Mouse (Mus musculus): ENCODE results near the gene Rxrb. TPM values are rescaled to one million over a fixed set of nuclear protein-coding genes. Genes with fewer than 3 reads are reported as not detected.

Rxrb gene
- polyA plus RNA-seq, 1 experiment from 2014 or later, result 53.0 TPM

DNA sequence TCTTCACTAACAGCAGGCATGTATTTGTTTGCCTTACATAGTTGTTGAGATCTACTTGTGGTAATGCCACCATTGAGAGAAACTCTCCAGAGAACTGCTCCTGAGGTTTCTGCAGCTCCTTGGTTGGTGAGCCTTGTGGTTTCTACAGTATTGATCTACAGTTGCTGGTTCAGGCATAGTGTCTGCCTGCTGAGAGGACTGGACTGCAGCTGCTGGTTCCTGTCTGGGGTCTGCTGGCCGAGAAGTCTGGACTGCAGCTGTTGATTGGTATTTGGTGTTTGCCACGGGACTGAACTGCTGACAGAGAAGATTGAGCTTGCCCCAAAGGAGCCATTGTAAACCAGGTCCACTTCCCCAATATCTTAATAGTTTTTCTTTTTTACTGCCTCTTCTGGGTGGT is 25.0 kb upstream of the Rxrb start:
- no peak for ATAC-seq (replicated peaks; ENCODE audit: low FRiP score)
- Histone ChIP-seq H3K27ac (no peak overlapping the region), H3K4me1 (no peaks in the 10 kb centered on the region), H3K4me2 (no peak overlapping the region), H3K9me3 (replicated peaks) (no peaks in the 10 kb centered on the region), H3K9ac (no peak overlapping the region), H3K4me3 (replicated peaks) (no peak overlapping the region), H3K27me3 (peaks cover 29% of the 10 kb centered on the region), H3K36me3 (no peaks in the 10 kb centered on the region)
- 40% methylated on average over 2 of the region's 2 CpGs for WGBS

- Histone ChIP-seq H3K9me3 (replicated peaks) (no peaks in the 10 kb centered on the region), H3K4me2 (no peak overlapping the region), H3K36me3 (no peaks in the 10 kb centered on the region), H3K27ac (no peak overlapping the region), H3K4me1 (no peaks in the 10 kb centered on the region), H3K27me3 (peaks cover 15% of the 10 kb centered on the region), H3K4me3 (replicated peaks) (no peak overlapping the region), H3K9ac (no peak overlapping the region)
- no peak for ATAC-seq (replicated peaks; ENCODE audit: low FRiP score)
- 66% methylated on average over 5 of the region's 5 CpGs for WGBS
Observed at GRCm38 (mm10) chr17:34010156-34010555, 21.5 kb upstream of the Rxrb start.

GRCm38 (mm10) chr17:34013436-34013835 is 18.2 kb upstream of the Rxrb start:
- Histone ChIP-seq H3K4me3 (replicated peaks) (no peak overlapping the region), H3K36me3 (no peaks in the 10 kb centered on the region), H3K9me3 (replicated peaks) (no peaks in the 10 kb centered on the region), H3K4me1 (no peaks in the 10 kb centered on the region), H3K27ac (no peak overlapping the region), H3K9ac (no peak overlapping the region), H3K4me2 (no peak overlapping the region), H3K27me3 (no peaks in the 10 kb centered on the region)
- ATAC-seq (replicated peaks; ENCODE audit: low FRiP score), result no peak
- 92% methylated on average over 8 of the region's 8 CpGs for WGBS

DNA sequence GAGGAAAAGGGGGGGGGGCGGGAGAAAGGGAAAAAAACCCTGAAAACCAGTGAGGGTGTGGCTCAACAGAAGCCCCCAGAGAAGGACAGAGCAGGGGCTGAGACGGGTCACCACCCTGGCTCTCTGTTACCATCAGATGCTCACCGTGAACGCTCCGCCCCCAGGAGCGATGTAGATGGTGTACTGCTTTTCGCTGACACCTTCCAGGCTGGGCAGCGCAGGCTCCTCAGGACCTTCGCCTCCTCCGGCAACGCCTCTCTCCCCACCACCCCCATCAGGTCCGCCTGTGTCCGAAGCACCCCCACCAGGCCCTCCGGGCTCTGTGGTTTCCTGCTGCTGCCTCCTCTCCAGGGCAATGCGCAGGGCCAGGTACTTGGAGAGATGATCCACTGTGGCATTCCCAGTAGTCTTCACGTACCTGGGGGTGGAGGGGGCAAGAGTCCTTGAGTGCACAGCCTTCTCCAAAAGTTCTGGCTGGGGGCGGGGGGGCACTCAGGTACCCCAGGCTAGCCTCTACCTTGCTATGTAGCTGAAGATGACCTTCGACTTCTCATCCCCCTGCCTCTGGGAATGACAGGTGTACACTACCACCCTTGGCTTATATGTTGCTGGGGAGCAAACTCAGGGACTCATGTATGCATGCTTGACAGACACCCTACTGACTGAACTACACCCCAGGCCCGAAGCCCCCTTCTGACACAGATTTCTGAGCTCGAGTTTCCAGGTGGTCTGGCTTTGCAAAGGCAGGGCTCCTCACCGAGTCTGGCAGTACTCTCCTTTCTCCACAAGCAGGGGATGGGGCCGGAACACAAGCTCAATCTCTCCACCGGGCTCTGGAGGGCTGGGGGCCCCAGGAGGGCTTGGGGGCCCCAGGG is 9.8 kb upstream of the Rxrb start:
- H3K27ac ChIP-seq, result no peak overlapping the region
- H3K4me3 ChIP-seq (replicated peaks), result no peak overlapping the region
- H3K4me2 ChIP-seq, result no peak overlapping the region
- no peak overlapping the region for H3K9ac ChIP-seq
- H3K4me1 ChIP-seq, result peaks cover 25% of the 10 kb centered on the region
- WGBS, result 95% methylated on average over 23 of the region's 23 CpGs
- peaks cover 9% of the 10 kb centered on the region for H3K9me3 ChIP-seq (replicated peaks)
- H3K36me3 ChIP-seq, result peaks cover 33% of the 10 kb centered on the region
- ATAC-seq (replicated peaks; ENCODE audit: low FRiP score), result no peak
- no peaks in the 10 kb centered on the region for H3K27me3 ChIP-seq

DNA sequence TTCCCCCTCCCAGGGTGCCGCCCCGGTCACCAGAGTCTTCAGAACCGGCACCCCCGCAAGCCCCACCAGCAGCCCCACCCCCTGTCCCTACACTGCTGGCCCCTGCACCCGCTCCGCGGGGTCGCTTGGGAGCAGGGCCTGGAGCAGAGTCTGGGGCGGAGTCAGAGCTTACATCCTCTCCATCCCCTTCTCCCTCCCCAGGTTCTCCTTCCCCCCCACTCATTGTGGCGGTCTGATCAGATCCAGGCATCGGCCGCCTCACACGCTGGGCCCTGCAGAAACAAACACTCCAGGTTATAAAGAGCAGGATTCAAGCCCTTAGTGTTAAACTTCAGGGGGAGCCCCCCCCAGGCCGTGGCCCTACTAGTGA is 9.2 kb upstream of the Rxrb start:
- 95% methylated on average over 14 of the region's 14 CpGs for WGBS

DNA sequence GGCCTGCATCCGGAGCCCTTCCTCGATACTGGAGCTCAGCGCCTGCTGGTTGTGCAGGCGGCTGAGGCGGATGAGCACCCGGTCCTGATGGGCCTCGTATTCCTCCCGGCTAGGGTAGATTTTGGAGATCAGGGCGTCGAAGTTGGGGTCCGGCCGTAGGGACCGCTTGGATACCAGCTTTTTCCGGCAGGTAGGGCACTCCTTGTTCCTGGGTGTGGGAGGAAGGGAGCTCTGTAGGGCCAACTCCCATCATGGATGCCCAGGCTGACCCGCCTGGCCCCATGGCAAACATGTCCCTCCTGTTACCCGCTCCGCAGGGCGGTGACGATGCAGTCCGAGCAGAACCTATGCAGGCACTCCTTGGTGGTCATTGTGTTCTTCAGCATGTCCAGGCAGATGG is 8.6 kb upstream of the Rxrb start:
- ATAC-seq (replicated peaks; ENCODE audit: low FRiP score), result no peak
- Histone ChIP-seq H3K4me3 (replicated peaks) (no peak overlapping the region), H3K36me3 (peaks cover 33% of the 10 kb centered on the region), H3K4me2 (no peak overlapping the region), H3K9me3 (replicated peaks) (peaks cover 9% of the 10 kb centered on the region), H3K4me1 (peaks cover 35% of the 10 kb centered on the region), H3K27me3 (no peaks in the 10 kb centered on the region), H3K27ac (no peak overlapping the region), H3K9ac (no peak overlapping the region)
- WGBS, result 98% methylated on average over 20 of the region's 20 CpGs

More for the DNA sequence above, 9.2 kb upstream of the Rxrb start:
- H3K27ac ChIP-seq, result no peak overlapping the region
- H3K4me1 ChIP-seq, result peaks cover 31% of the 10 kb centered on the region
- H3K36me3 ChIP-seq, result peaks cover 33% of the 10 kb centered on the region
- ATAC-seq (replicated peaks; ENCODE audit: low FRiP score), result no peak
- no peak overlapping the region for H3K4me3 ChIP-seq (replicated peaks)
- H3K9me3 ChIP-seq (replicated peaks), result peaks cover 9% of the 10 kb centered on the region
- H3K27me3 ChIP-seq, result no peaks in the 10 kb centered on the region
- no peak overlapping the region for H3K4me2 ChIP-seq
- no peak overlapping the region for H3K9ac ChIP-seq

DNA sequence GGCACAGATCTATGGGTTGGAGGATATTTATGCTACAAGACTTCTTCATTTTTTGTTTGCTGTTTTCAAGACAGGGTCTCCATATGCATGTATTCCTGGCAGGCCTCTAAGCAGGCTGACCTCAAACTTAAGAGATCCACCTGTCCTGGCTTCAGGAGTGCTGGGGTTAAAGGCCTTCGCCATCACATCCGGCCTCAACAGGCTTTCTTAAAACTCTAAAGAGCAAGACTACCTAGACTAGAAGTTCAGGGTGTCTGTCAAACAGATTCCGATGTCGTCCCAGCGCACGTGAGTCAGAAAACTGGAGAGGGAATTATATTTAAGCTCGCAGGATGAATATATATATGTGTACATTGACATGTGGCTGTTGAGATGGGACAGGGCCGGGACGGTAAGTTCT is 7.9 kb upstream of the Rxrb start:
- Histone ChIP-seq H3K9ac (peak overlapping the region; percentile 91; the same call in 1 of the 2 replicates), H3K27me3 (no peaks in the 10 kb centered on the region), H3K4me1 (peaks cover 42% of the 10 kb centered on the region), H3K9me3 (replicated peaks) (peaks cover 9% of the 10 kb centered on the region), H3K27ac (peak overlapping the region; percentile 97; the same call in 1 of the 2 replicates), H3K4me2 (peak overlapping the region; percentile 94), H3K36me3 (peaks cover 39% of the 10 kb centered on the region), H3K4me3 (replicated peaks) (peak overlapping the region; percentile 90)
- ATAC-seq (replicated peaks; ENCODE audit: low FRiP score), result no peak
- 65% methylated on average over 9 of the region's 9 CpGs for WGBS

DNA sequence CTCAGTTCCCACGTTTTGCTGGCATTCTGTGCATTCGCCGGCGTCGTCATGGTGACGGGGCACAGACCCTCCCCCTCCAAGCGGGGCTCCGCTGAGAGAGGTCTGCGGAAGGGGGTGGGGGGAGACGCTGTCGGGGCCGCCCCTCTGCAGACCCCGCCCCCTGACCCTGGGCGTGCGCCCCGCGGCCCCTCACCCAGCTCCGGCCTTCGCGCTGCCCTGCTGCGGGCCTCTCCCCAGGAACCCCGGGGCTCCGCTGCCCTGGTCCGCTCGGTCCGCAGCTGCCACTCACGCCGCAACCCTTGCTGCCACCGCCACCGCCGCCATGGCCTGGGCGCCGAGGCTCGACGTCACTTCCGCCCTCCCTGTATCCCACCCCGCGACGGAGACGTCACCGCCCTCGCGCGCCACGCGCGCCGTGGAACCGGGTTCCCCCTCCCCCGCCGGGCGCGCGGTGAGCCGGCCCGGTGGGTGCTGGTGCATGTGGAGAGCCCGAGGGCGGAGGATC is 7.2 kb upstream of the Rxrb start, which contains the start of gene Ring1:
Gene Ring1 (minus strand): TSS at position 364 of the 505 bp plus-strand sequence.
- WGBS, result under 1% methylated on average over 56 of the region's 58 CpGs
- peak; percentile 61 for ATAC-seq (replicated peaks; ENCODE audit: low FRiP score)
- H3K4me3 ChIP-seq (replicated peaks), result peak within 1 kb of the TSS; percentile 90
- H3K4me2 ChIP-seq, result peak within 1 kb of the TSS; percentile 94
- H3K4me1 ChIP-seq, result peaks cover 49% of the 10 kb centered on the region
- no peaks in the 10 kb centered on the region for H3K27me3 ChIP-seq
- H3K9ac ChIP-seq, result peak within 1 kb of the TSS; percentile 91
- H3K27ac ChIP-seq, result peak within 1 kb of the TSS; percentile 97
- peaks cover 5% of the 10 kb centered on the region for H3K9me3 ChIP-seq (replicated peaks)
- peaks cover 46% of the 10 kb centered on the region for H3K36me3 ChIP-seq

DNA sequence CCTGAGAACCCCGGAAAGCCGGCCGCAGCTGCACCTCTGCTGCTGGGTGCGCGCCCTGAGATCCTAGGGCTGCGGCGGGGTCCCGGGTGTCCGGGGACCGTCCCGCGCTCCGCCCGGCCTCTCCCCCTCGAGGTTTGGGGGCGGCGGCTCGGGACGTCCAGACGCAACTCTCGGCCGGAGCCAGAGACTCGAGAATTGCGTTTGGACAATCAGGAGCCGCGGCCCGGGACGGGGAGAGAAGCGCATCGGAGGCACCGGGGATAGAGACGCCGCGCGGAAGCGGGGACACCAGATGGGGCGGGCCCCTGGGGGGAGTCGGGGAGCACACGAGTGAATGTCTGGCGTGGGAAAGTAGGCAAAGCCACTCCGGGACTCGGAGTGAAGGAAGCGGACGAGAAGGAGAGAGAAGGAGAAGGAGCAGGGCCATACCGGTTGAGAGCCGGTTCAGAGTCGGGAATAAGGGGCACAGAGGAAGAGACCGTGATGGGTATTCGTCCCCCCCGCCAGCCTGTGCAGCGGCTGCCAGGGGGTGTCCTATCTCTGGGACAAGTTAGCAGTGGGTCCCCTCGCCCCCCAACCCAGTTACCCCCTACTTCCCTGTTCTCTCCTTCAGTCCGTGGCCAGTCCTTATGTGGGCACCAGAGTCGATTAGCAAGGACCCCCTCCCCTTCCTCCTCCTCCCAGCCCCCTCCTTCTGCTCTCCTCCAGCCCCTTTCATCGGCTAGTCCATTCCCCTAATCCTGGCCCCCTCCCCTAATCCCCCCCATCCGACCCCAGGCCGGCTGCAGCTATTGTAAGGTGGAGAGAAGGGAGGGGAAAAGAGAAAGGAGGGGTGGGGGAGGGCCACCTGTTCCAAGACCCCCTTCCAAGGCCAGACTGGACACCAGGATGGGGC is 6.5 kb upstream of the Rxrb start:
- under 1% methylated on average over 55 of the region's 57 CpGs for WGBS
- Histone ChIP-seq H3K4me1 (peaks cover 56% of the 10 kb centered on the region), H3K27ac (peak overlapping the region; percentile 97)

GRCm38 (mm10) chr17:34025756-34026151 is 5.9 kb upstream of the Rxrb start:
- 14% methylated on average over 7 of the region's 7 CpGs for WGBS
- peaks cover 63% of the 10 kb centered on the region for H3K4me1 ChIP-seq
- no peaks in the 10 kb centered on the region for H3K27me3 ChIP-seq
- peak overlapping the region; percentile 94 for H3K4me2 ChIP-seq
- no peak for ATAC-seq (replicated peaks; ENCODE audit: low FRiP score)
- peaks cover 48% of the 10 kb centered on the region for H3K36me3 ChIP-seq
- peak overlapping the region; percentile 90 for H3K4me3 ChIP-seq (replicated peaks)
- H3K27ac ChIP-seq, result no peak overlapping the region
- no peaks in the 10 kb centered on the region for H3K9me3 ChIP-seq (replicated peaks)
- H3K9ac ChIP-seq, result peak overlapping the region; percentile 91; the same call in 1 of the 2 replicates

More for the DNA sequence above, 6.5 kb upstream of the Rxrb start:
- no peaks in the 10 kb centered on the region; the same call in 1 of the 2 replicates for H3K9me3 ChIP-seq (replicated peaks)
- peaks cover 51% of the 10 kb centered on the region for H3K36me3 ChIP-seq
- H3K9ac ChIP-seq, result peak overlapping the region; percentile 91
- H3K4me2 ChIP-seq, result peak overlapping the region; percentile 94
- no peak for ATAC-seq (replicated peaks; ENCODE audit: low FRiP score)
- H3K27me3 ChIP-seq, result no peaks in the 10 kb centered on the region
- H3K4me3 ChIP-seq (replicated peaks), result peak overlapping the region; percentile 90

DNA sequence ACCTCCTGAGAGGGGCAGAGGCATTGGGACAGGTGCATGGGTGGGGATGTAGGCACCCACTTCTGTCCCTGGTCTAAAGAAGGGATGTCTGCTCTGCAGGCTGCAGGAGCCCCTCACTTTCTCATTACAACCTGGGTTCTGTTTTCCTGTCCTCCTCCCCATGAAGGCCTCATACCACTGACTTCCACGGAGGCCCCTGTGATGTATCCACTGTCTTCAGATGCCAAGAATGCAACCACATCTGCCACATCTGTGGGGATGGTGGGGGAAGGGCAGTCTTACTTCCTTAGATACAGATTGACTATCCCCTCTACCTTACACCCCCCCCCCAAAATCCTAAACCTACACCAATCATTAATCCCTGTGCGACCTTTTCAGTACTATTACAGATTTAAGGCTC is 5.4 kb upstream of the Rxrb start:
- Histone ChIP-seq H3K9ac (no peak overlapping the region), H3K27me3 (no peaks in the 10 kb centered on the region), H3K27ac (no peak overlapping the region), H3K4me1 (peaks cover 63% of the 10 kb centered on the region), H3K9me3 (replicated peaks) (no peaks in the 10 kb centered on the region), H3K4me2 (peak overlapping the region; percentile 94), H3K36me3 (peaks cover 43% of the 10 kb centered on the region), H3K4me3 (replicated peaks) (peak overlapping the region; percentile 90)
- 24% methylated on average over 2 of the region's 2 CpGs for WGBS
- no peak for ATAC-seq (replicated peaks; ENCODE audit: low FRiP score)
